Mouse (Mus musculus): ENCODE data around the gene Trim12c.
"Not testable (repeated sequence)": the region's sequence is repeated elsewhere in the genome, so short reads cannot be mapped to it uniquely, and the experiment has no call there.

GRCm38 (mm10) chr7:104340744-104341143 lies 12.4 kb downstream of the Trim12c start:
- not testable (repeated sequence) for TF ChIP-seq CTCF (IDR thresholded peaks at IDR 0.05; ENCODE audit: low read depth, low read length); EP300 (IDR thresholded peaks at IDR 0.05; ENCODE audit: insufficient read depth, low read depth, low read length); POLR2A (IDR thresholded peaks at IDR 0.05; ENCODE audit: insufficient read depth, low read length)
